Mouse (Mus musculus): ENCODE results near the gene Csdc2. TPM values are rescaled to one million over a fixed set of nuclear protein-coding genes. Genes with fewer than 3 reads are reported as not detected.
"Not testable (repeated sequence)": the region's sequence is repeated elsewhere in the genome, so short reads cannot be mapped to it uniquely, and the experiment has no call there.

Csdc2 gene
- polyA plus RNA-seq, 1 experiment from 2014 or later: 72.8 TPM

GRCm38 (mm10) chr15:81966062-81966829, 29.7 kb downstream of the Csdc2 start:
- H3K27ac ChIP-seq (ENCODE audit: low read depth, low read length): no peak overlapping the region
- H3K36me3 ChIP-seq (ENCODE audit: control insufficient read depth, insufficient read depth, low read length): no peaks in the 10 kb centered on the region
- H3K9ac ChIP-seq (ENCODE audit: low read length): no peak overlapping the region
- no peak overlapping the region for H3K4me2 ChIP-seq (ENCODE audit: low read length)
- H3K4me3 ChIP-seq (ENCODE audit: low read depth, low read length): no peak overlapping the region
- H3K27me3 ChIP-seq (replicated peaks; ENCODE audit: control insufficient read depth, insufficient read depth, low read length): no peaks in the 10 kb centered on the region
- no peaks in the 10 kb centered on the region for H3K4me1 ChIP-seq (ENCODE audit: control insufficient read depth, insufficient read depth, low read length)
- 84% methylated on average over 12 of the region's 14 CpGs for WGBS
- no peaks in the 10 kb centered on the region for H3K9me3 ChIP-seq (replicated peaks; ENCODE audit: control insufficient read depth, low read length)
- no peak for DNase-seq (ENCODE audit: low spot score)
- ATAC-seq: no peak

- no peak for ATAC-seq
- no peak for DNase-seq (ENCODE audit: low spot score)
- H3K27ac ChIP-seq (ENCODE audit: low read depth, low read length): no peak overlapping the region
- no peaks in the 10 kb centered on the region for H3K36me3 ChIP-seq (ENCODE audit: control insufficient read depth, insufficient read depth, low read length)
- H3K9ac ChIP-seq (ENCODE audit: low read length): no peak overlapping the region
- H3K4me1 ChIP-seq (ENCODE audit: control insufficient read depth, insufficient read depth, low read length): no peaks in the 10 kb centered on the region
- H3K27me3 ChIP-seq (replicated peaks; ENCODE audit: control insufficient read depth, insufficient read depth, low read length): no peaks in the 10 kb centered on the region
- H3K4me2 ChIP-seq (ENCODE audit: low read length): no peak overlapping the region
- H3K9me3 ChIP-seq (replicated peaks; ENCODE audit: control insufficient read depth, low read length): peaks cover 3% of the 10 kb centered on the region; the same call in 1 of the 2 replicates
- H3K4me3 ChIP-seq (ENCODE audit: low read depth, low read length): no peak overlapping the region
- 89% methylated on average over 5 of the region's 5 CpGs for WGBS
These were observed 31.3 kb downstream of the Csdc2 start for GRCm38 (mm10) chr15:81967821-81968220.

- Histone ChIP-seq H3K4me3 (ENCODE audit: low read depth, low read length) (no peak overlapping the region), H3K27me3 (replicated peaks; ENCODE audit: control insufficient read depth, insufficient read depth, low read length) (no peaks in the 10 kb centered on the region), H3K4me1 (ENCODE audit: control insufficient read depth, insufficient read depth, low read length) (no peaks in the 10 kb centered on the region), H3K9ac (ENCODE audit: low read length) (no peak overlapping the region), H3K4me2 (ENCODE audit: low read length) (no peak overlapping the region), H3K36me3 (ENCODE audit: control insufficient read depth, insufficient read depth, low read length) (no peaks in the 10 kb centered on the region), H3K27ac (ENCODE audit: low read depth, low read length) (no peak overlapping the region), H3K9me3 (replicated peaks; ENCODE audit: control insufficient read depth, low read length) (peaks cover 3% of the 10 kb centered on the region; the same call in 1 of the 2 replicates)
- DNase-seq (ENCODE audit: low spot score) (no peak), ATAC-seq (no peak)
- 69% methylated on average over 2 of the region's 2 CpGs for WGBS
These were observed 31.9 kb downstream of the Csdc2 start for GRCm38 (mm10) chr15:81968447-81968846.

DNA sequence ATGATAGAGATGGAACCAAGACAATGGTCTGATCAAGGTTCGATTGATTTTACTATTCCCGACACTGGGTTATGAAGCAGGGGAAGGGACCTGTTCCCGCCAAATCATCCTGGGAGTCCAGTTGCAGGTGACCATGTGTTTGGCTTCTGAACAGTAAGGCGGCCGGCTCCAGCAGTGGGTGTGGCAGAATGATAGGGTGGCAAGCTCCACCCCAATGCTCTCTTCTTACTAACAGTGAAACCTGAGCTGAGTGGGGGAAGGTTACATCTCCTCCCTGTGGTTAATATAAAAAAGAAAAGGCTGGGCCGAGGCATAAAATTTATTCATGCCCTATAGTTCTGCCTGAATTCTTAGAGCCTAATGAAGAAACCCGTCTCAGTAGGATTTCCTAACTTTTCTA, 32.6 kb downstream of the Csdc2 start:
- no peaks in the 10 kb centered on the region for H3K36me3 ChIP-seq (ENCODE audit: control insufficient read depth, insufficient read depth, low read length)
- H3K9ac ChIP-seq (ENCODE audit: low read length): no peak overlapping the region
- ATAC-seq: no peak
- H3K4me2 ChIP-seq (ENCODE audit: low read length): no peak overlapping the region
- H3K4me3 ChIP-seq (ENCODE audit: low read depth, low read length): no peak overlapping the region
- no peaks in the 10 kb centered on the region for H3K27me3 ChIP-seq (replicated peaks; ENCODE audit: control insufficient read depth, insufficient read depth, low read length)
- no peak overlapping the region for H3K27ac ChIP-seq (ENCODE audit: low read depth, low read length)
- no peaks in the 10 kb centered on the region for H3K4me1 ChIP-seq (ENCODE audit: control insufficient read depth, insufficient read depth, low read length)
- WGBS: 55% methylated on average over 7 of the region's 7 CpGs
- peaks cover 3% of the 10 kb centered on the region; the same call in 1 of the 2 replicates for H3K9me3 ChIP-seq (replicated peaks; ENCODE audit: control insufficient read depth, low read length)
- DNase-seq (ENCODE audit: low spot score): no peak

DNA sequence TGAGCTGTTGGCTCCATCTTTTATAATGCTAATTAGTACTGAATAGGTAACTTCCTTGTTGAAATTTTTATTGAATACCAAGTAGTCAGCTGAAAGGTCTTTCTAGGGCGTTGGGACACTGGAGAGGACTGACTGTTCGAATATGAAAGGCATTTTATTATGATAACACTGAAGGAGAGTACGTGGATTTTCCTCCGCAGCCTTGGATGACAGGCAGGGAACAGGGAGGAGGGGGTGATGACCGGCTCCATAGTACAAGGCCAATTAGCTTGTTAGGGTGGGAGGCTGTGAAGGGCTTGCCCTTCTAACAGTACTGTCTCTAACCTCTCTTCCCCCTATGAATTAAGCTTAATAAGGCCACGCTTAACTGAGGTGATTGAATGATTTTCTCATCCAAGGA, 33.1 kb downstream of the Csdc2 start:
- not testable (repeated sequence) for H3K9me3 ChIP-seq (replicated peaks; ENCODE audit: control insufficient read depth, low read length); H3K9ac ChIP-seq (ENCODE audit: low read length); ATAC-seq; H3K4me1 ChIP-seq (ENCODE audit: control insufficient read depth, insufficient read depth, low read length); H3K36me3 ChIP-seq (ENCODE audit: control insufficient read depth, insufficient read depth, low read length); DNase-seq (ENCODE audit: low spot score); H3K4me3 ChIP-seq (ENCODE audit: low read depth, low read length); H3K27ac ChIP-seq (ENCODE audit: low read depth, low read length); H3K4me2 ChIP-seq (ENCODE audit: low read length); H3K27me3 ChIP-seq (replicated peaks; ENCODE audit: control insufficient read depth, insufficient read depth, low read length)
- 38% methylated on average over 6 of the region's 6 CpGs for WGBS

DNA sequence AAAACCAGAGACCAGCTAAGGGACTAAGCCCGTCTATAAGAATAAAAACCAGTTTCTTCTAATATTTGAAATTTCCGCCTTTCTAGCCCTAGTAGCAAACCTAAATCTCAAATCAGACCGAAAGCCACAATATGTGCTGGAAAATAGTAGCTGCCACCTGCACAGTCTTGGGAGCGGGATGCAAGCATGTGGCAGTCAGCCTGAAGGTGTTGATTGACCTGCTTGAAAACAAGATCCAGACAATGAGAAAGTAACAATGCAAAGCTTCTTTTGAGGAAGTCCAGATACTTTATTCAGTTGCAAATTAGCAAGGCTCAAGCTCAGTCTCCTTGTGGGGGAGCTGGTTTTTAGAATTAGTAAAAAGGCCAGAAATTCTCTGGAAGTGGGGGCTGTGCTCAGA, 33.9 kb downstream of the Csdc2 start:
- 69% methylated on average over 4 of the region's 4 CpGs for WGBS
- H3K27me3 ChIP-seq (replicated peaks; ENCODE audit: control insufficient read depth, insufficient read depth, low read length); H3K27ac ChIP-seq (ENCODE audit: low read depth, low read length); DNase-seq (ENCODE audit: low spot score); H3K4me2 ChIP-seq (ENCODE audit: low read length); H3K4me3 ChIP-seq (ENCODE audit: low read depth, low read length); H3K4me1 ChIP-seq (ENCODE audit: control insufficient read depth, insufficient read depth, low read length); H3K9ac ChIP-seq (ENCODE audit: low read length); H3K36me3 ChIP-seq (ENCODE audit: control insufficient read depth, insufficient read depth, low read length); ATAC-seq; H3K9me3 ChIP-seq (replicated peaks; ENCODE audit: control insufficient read depth, low read length): not testable (repeated sequence)

- not testable (repeated sequence) for DNase-seq (ENCODE audit: low spot score); H3K4me3 ChIP-seq (ENCODE audit: low read depth, low read length); H3K36me3 ChIP-seq (ENCODE audit: control insufficient read depth, insufficient read depth, low read length); H3K27ac ChIP-seq (ENCODE audit: low read depth, low read length); H3K27me3 ChIP-seq (replicated peaks; ENCODE audit: control insufficient read depth, insufficient read depth, low read length); ATAC-seq; H3K4me1 ChIP-seq (ENCODE audit: control insufficient read depth, insufficient read depth, low read length); H3K9ac ChIP-seq (ENCODE audit: low read length); H3K9me3 ChIP-seq (replicated peaks; ENCODE audit: control insufficient read depth, low read length); H3K4me2 ChIP-seq (ENCODE audit: low read length)
- 94% methylated on average over 8 of the region's 8 CpGs for WGBS
These were observed 38.6 kb downstream of the Csdc2 start for GRCm38 (mm10) chr15:81975156-81975555.

DNA sequence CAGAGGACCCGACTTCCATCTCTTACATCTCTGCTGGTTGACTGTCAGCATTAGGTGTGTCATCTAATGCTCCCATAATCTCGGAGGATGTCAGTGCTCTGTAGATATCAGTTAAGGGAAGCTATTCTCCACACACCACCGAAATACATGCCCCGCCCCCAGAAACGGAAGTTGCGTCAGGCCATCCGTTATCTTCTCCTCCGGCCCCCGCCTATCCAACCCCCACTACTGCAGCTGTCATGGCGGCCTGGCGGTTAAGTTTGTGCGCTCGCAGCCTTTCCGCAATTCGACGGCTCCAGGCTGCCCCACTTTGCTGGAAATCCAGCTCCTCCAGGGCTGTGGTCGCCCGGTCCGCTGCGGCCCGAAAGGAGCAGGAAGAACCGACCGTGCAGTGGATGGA, 43.8 kb downstream of the Csdc2 start, which contains the start of gene 1700029P11Rik:
TSS of gene 1700029P11Rik (plus strand) at position 220 of the 400 bp plus-strand sequence.
- Histone ChIP-seq H3K27ac (ENCODE audit: low read depth, low read length) (no peak within 1 kb of the TSS), H3K9ac (ENCODE audit: low read length) (no peak within 1 kb of the TSS), H3K27me3 (replicated peaks; ENCODE audit: control insufficient read depth, insufficient read depth, low read length) (no peaks in the 10 kb centered on the region), H3K36me3 (ENCODE audit: control insufficient read depth, insufficient read depth, low read length) (no peaks in the 10 kb centered on the region), H3K4me3 (ENCODE audit: low read depth, low read length) (no peak within 1 kb of the TSS), H3K4me1 (ENCODE audit: control insufficient read depth, insufficient read depth, low read length) (peaks cover 5% of the 10 kb centered on the region; the same call in 1 of the 2 replicates), H3K9me3 (replicated peaks; ENCODE audit: control insufficient read depth, low read length) (no peaks in the 10 kb centered on the region), H3K4me2 (ENCODE audit: low read length) (no peak within 1 kb of the TSS)
- ATAC-seq (no peak), DNase-seq (ENCODE audit: low spot score) (no peak)
- WGBS: 98% methylated on average over 23 of the region's 23 CpGs

GRCm38 (mm10) chr15:81982173-81982572, 45.6 kb downstream of the Csdc2 start:
- no peaks in the 10 kb centered on the region for H3K9me3 ChIP-seq (replicated peaks; ENCODE audit: control insufficient read depth, low read length)
- no peaks in the 10 kb centered on the region for H3K36me3 ChIP-seq (ENCODE audit: control insufficient read depth, insufficient read depth, low read length)
- H3K27me3 ChIP-seq (replicated peaks; ENCODE audit: control insufficient read depth, insufficient read depth, low read length): no peaks in the 10 kb centered on the region
- ATAC-seq (no peak), DNase-seq (ENCODE audit: low spot score) (no peak)
- peaks cover 10% of the 10 kb centered on the region; the same call in 1 of the 2 replicates for H3K4me1 ChIP-seq (ENCODE audit: control insufficient read depth, insufficient read depth, low read length)
- H3K4me2 ChIP-seq (ENCODE audit: low read length): no peak overlapping the region
- H3K27ac ChIP-seq (ENCODE audit: low read depth, low read length): no peak overlapping the region
- no peak overlapping the region for H3K4me3 ChIP-seq (ENCODE audit: low read depth, low read length)
- WGBS: 62% methylated on average over 1 of the region's 1 CpGs
- H3K9ac ChIP-seq (ENCODE audit: low read length): no peak overlapping the region
